Mouse (Mus musculus): ENCODE measurements around the gene A830031A19Rik. TPM values are rescaled to one million over a fixed set of nuclear protein-coding genes. Genes with fewer than 3 reads are reported as not detected.
A peak's percentile ranks its signal among the peaks of the same experiment; 100 is the strongest.

Gene A830031A19Rik
- polyA plus RNA-seq, 1 experiment from 2014 or later = 0.23 TPM

DNA sequence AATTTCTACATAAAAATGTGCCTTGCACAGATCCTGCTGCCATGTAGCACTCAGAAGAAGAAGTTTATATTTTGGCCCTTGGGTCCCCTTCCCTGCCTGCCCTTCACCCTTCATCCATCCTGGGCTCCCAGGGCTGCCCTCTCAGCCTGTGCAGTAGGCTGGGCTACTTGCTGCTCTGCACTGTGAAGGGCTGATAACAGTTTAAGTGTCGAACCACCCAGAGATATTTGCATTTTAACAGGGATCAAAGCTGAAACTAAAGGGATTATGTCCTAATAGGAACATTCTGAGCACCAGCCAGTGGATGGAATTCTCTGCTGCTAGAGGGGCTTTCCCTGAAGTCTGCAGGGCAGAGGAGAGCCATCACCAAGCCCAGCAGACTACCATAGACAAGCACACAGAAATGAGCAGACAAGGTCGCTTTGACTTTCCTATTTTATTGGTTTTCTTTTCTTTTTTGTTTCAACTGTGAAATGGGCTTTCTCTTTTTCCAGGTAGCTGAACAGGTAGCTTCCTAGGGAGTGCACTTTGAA, 58.1 kb downstream of the A830031A19Rik start:
- peak; percentile 88 for ATAC-seq (replicated peaks)
- peak overlapping the region; percentile 51; the same call in 1 of the 2 replicates for H3K27ac ChIP-seq
- 18% methylated on average over 2 of the region's 2 CpGs for WGBS
- H3K27me3 ChIP-seq (replicated peaks) = no peaks in the 10 kb centered on the region
- peak overlapping the region; percentile 16; the same call in 1 of the 2 replicates for H3K4me2 ChIP-seq
- no peaks in the 10 kb centered on the region for H3K36me3 ChIP-seq (replicated peaks)
- no peak overlapping the region for H3K4me3 ChIP-seq
- no peak overlapping the region for H3K9ac ChIP-seq
- H3K4me1 ChIP-seq = peaks cover 13% of the 10 kb centered on the region; the same call in 1 of the 2 replicates
- no peaks in the 10 kb centered on the region for H3K9me3 ChIP-seq

GRCm38 (mm10) chr11:24016049-24016448, 58.8 kb downstream of the A830031A19Rik start:
- H3K9ac ChIP-seq = no peak overlapping the region
- no peak overlapping the region for H3K4me2 ChIP-seq
- no peaks in the 10 kb centered on the region for H3K36me3 ChIP-seq (replicated peaks)
- 50% methylated on average over 3 of the region's 3 CpGs for WGBS
- H3K4me1 ChIP-seq = peaks cover 13% of the 10 kb centered on the region; the same call in 1 of the 2 replicates
- 0 out of 2 replicates have a peak overlapping the region, but pooled peaks have one; percentile 32 for H3K27ac ChIP-seq
- H3K4me3 ChIP-seq = no peak overlapping the region
- no peaks in the 10 kb centered on the region for H3K27me3 ChIP-seq (replicated peaks)
- H3K9me3 ChIP-seq = no peaks in the 10 kb centered on the region
- ATAC-seq (replicated peaks) = peak; percentile 50; the same call in 1 of the 2 replicates

DNA sequence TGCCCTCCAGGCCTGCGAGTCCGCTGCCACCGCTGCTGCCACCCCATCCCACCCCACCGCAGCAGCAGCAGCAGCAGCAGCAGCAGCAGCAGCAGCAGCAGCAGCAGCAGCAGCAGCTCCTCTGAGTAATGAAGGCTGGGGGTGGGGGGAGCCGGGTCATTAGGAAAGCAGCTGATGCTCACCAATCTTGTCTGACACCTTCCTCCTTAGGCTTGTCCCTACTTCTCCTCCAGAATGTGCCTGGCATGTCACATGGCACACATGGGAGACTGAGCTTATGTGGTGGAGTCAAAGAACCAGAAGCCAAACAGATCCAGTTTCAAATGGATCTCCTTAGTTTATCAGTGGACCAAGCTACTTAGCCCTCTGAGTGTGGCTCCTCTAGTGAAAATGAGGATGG, 60.2 kb downstream of the A830031A19Rik start:
- 67% methylated on average over 5 of the region's 5 CpGs for WGBS
- Histone ChIP-seq H3K4me2 (no peak overlapping the region), H3K27ac (no peak overlapping the region), H3K4me1 (peaks cover 13% of the 10 kb centered on the region; the same call in 1 of the 2 replicates), H3K9me3 (no peaks in the 10 kb centered on the region), H3K4me3 (no peak overlapping the region), H3K9ac (no peak overlapping the region), H3K36me3 (replicated peaks) (no peaks in the 10 kb centered on the region), H3K27me3 (replicated peaks) (no peaks in the 10 kb centered on the region)
- ATAC-seq (replicated peaks) = no peak

- H3K4me2 ChIP-seq = no peak overlapping the region
- H3K4me3 ChIP-seq = no peak overlapping the region
- 85% methylated on average over 1 of the region's 1 CpGs for WGBS
- H3K36me3 ChIP-seq (replicated peaks) = no peaks in the 10 kb centered on the region
- no peak for ATAC-seq (replicated peaks)
- no peak overlapping the region for H3K27ac ChIP-seq
- no peaks in the 10 kb centered on the region for H3K9me3 ChIP-seq
- H3K9ac ChIP-seq = no peak overlapping the region
- peaks cover 10% of the 10 kb centered on the region; the same call in 1 of the 2 replicates for H3K4me1 ChIP-seq
- H3K27me3 ChIP-seq (replicated peaks) = no peaks in the 10 kb centered on the region
Observed at GRCm38 (mm10) chr11:24012301-24012700, 62.6 kb downstream of the A830031A19Rik start.

- H3K4me3 ChIP-seq = no peak overlapping the region
- no peak overlapping the region for H3K9ac ChIP-seq
- no peaks in the 10 kb centered on the region for H3K27me3 ChIP-seq (replicated peaks)
- WGBS = 92% methylated on average over 5 of the region's 5 CpGs
- ATAC-seq (replicated peaks) = no peak
- no peaks in the 10 kb centered on the region for H3K36me3 ChIP-seq (replicated peaks)
- H3K4me1 ChIP-seq = no peaks in the 10 kb centered on the region
- H3K4me2 ChIP-seq = no peak overlapping the region
- H3K9me3 ChIP-seq = no peaks in the 10 kb centered on the region
- H3K27ac ChIP-seq = no peak overlapping the region
Observed at GRCm38 (mm10) chr11:24008976-24009375, 65.9 kb downstream of the A830031A19Rik start.

DNA sequence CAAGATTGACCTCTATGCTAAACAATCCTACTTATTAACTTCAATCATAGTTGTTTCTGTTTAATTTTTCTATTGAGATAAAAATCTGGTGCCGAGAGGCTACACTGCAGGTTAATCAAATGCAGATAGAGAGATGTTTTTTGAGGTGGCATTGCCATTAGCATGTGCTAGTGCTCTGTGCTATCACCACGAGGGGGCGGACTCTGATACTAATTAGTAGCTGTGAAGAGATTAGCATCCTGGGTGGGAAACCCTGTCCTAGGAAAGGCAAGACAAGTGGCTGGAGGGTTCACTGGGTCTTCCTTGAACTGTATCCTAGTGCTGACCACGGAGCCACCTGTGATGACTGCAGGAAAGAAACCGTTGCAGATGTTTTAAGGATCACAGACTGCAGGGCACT, 66.6 kb downstream of the A830031A19Rik start:
- Histone ChIP-seq H3K4me3 (no peak overlapping the region), H3K9me3 (no peaks in the 10 kb centered on the region), H3K4me2 (no peak overlapping the region), H3K9ac (no peak overlapping the region), H3K36me3 (replicated peaks) (no peaks in the 10 kb centered on the region), H3K27me3 (replicated peaks) (no peaks in the 10 kb centered on the region), H3K27ac (no peak overlapping the region), H3K4me1 (no peaks in the 10 kb centered on the region)
- WGBS = 54% methylated on average over 5 of the region's 5 CpGs
- 0 out of 2 replicates have a peak, but pooled peaks have one; percentile 39 for ATAC-seq (replicated peaks)

DNA sequence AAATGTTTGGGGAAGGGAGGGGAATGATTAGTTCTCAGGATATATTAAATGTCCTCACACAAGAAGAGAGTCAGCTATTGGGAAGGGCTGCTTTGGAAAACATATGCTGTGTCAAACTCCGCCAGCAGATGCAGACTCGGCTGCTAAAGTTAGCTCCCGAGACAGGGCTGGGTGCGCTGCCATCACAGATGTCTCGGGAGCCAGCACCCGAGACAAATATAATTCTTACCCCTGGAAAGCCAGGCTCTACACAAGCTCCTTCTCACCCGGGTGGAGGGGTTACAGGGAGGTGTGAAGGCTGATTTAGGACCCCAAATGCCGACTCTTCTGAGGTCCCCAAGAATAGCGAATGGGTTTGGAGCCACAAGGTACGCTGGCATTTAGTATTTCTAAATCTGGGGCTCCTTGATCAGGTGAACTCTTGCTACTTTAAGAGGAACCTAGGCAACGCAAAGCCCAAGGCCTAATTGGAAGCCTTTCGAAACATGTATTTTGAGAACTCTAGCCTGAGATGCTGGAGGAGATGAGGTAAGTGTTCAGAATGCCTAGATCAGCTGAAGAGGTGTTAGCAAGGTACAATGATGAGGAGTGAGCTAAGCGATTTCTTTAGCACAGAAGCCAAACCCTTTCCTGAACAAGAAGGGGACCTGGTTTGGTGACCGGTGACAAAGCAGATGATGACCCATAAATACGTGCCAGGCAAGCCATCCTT, 69.3 kb downstream of the A830031A19Rik start:
- no peaks in the 10 kb centered on the region for H3K27me3 ChIP-seq (replicated peaks)
- no peak overlapping the region for H3K4me2 ChIP-seq
- 87% methylated on average over 15 of the region's 15 CpGs for WGBS
- no peaks in the 10 kb centered on the region for H3K9me3 ChIP-seq
- ATAC-seq (replicated peaks) = no peak
- H3K27ac ChIP-seq = no peak overlapping the region
- H3K9ac ChIP-seq = no peak overlapping the region
- no peaks in the 10 kb centered on the region for H3K4me1 ChIP-seq
- H3K36me3 ChIP-seq (replicated peaks) = no peaks in the 10 kb centered on the region
- no peak overlapping the region for H3K4me3 ChIP-seq

DNA sequence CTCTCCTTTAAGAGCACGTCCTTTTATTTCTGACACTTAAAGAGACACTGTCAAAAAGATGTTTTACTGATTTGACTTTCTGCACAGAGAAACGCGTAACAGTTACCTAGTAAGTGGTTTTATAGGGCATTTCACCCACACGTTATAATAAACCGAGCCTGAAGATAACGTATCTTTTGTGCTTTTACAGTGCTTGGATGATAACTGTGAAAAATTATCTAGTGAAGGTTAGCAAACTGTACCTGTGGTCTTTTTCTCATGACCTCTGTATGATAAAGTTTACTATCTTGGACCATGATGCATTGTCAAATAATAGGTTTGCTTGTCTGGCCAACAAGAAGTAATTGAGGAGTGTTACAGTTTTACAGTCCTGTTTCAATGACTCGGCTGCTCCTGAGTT, 74.2 kb downstream of the A830031A19Rik start:
- H3K4me3 ChIP-seq = no peak overlapping the region
- 89% methylated on average over 7 of the region's 7 CpGs for WGBS

More for the DNA sequence above, 74.2 kb downstream of the A830031A19Rik start:
- no peaks in the 10 kb centered on the region for H3K27me3 ChIP-seq (replicated peaks)
- no peak for ATAC-seq (replicated peaks)
- no peak overlapping the region for H3K27ac ChIP-seq
- H3K4me2 ChIP-seq = no peak overlapping the region
- H3K36me3 ChIP-seq (replicated peaks) = no peaks in the 10 kb centered on the region
- H3K4me1 ChIP-seq = no peaks in the 10 kb centered on the region
- no peak overlapping the region for H3K9ac ChIP-seq
- no peaks in the 10 kb centered on the region for H3K9me3 ChIP-seq

Small RNAs within 50 kb of the gene (microRNA-seq; reads per million reads assigned to microRNA genes)
- not detected for gene Gm44381

Other genes starting within 250 kb of the A830031A19Rik start
- 19.1 and 21.9 TPM in 2 replicates for gene Papolg, start 179.8 kb downstream of the A830031A19Rik start, polyA plus RNA-seq (2015; fragmentation: Nextera tagmentation; extraction: Ambion mirVana)
- 101 and 105 TPM in 2 replicates for gene Bcl11a, start 3.0 kb upstream of the A830031A19Rik start, polyA plus RNA-seq (2015; fragmentation: Nextera tagmentation; extraction: Ambion mirVana)

Measured in midbrain, embryonic 15.5 days (tissue).